9 mouse cellular contexts compared by ENCODE assay signal in the genomic region with DNA sequence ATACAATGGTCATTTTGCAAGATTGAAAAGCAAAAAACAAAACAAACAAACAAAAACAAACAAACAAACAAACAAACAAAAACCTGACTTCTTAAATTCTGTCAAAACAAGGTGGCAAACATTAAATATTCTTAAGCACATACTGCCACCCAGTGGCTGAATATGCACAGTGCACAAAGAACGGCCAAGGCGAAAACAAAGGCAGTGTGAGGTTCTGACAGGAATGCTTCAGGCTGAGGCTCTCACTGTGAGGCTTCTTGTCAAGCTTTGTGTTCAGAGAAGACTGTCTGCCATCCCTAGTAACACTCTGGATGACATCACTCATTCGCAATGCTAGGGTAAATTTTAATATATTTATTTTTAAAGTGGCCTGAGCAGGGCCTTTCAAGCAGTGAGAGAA. TPM values are rescaled to one million over a fixed set of nuclear protein-coding genes. Genes with fewer than 3 reads are reported as not detected.
DNase-seq lines count a peak whose midpoint lies in the region; ATAC-seq and TF ChIP-seq lines count a peak whose summit lies in the region.
"Had no signal": no experiment of that assay in that cellular context is flagged by ENCODE, and none has a peak within 500 bp of the region (broad histone marks: within the 10 kb centered on the region; RNA-seq: fewer than 3 reads in every experiment).

No protein-coding gene starts in this region.

- no peak overlapping the region for H3K9ac ChIP-seq in liver, embryonic 12.5 days
- H3K9ac ChIP-seq in hindbrain, embryonic 14.5 days = no peak overlapping the region
- H3K9ac ChIP-seq in midbrain, embryonic 11.5 days (ENCODE audit: low read length) = no peak overlapping the region
- H3K9ac ChIP-seq: embryonic facial prominence, embryonic 12.5 days had no signal

- no peaks in the 10 kb centered on the region for H3K36me3 ChIP-seq in liver, embryonic 12.5 days
- H3K36me3 ChIP-seq in hindbrain, embryonic 14.5 days (replicated peaks; ENCODE audit: control insufficient read depth, insufficient read depth) = no peaks in the 10 kb centered on the region
- H3K36me3 ChIP-seq in midbrain, embryonic 11.5 days (ENCODE audit: control insufficient read depth, insufficient read depth, low read length) = no peaks in the 10 kb centered on the region
- no peaks in the 10 kb centered on the region for H3K36me3 ChIP-seq in small intestine, adult 2 months (ENCODE audit: control insufficient read depth, insufficient read depth, low read length)
- H3K36me3 ChIP-seq: embryonic facial prominence, embryonic 12.5 days had no signal

- 4% methylated on average over 3 of the region's 3 CpGs for WGBS in liver, embryonic 12.5 days (ENCODE audit: insufficient replicate concordance)
- 4% methylated on average over 3 of the region's 3 CpGs for WGBS in hindbrain, embryonic 14.5 days
- WGBS in midbrain, embryonic 11.5 days = 3% methylated on average over 3 of the region's 3 CpGs
- 10% methylated on average over 3 of the region's 3 CpGs for WGBS in small intestine, adult 2 months

- H3K4me1 ChIP-seq in liver, embryonic 12.5 days = peaks cover 5% of the 10 kb centered on the region; the same call in 1 of the 2 replicates
- H3K4me1 ChIP-seq in hindbrain, embryonic 14.5 days (replicated peaks; ENCODE audit: control insufficient read depth, insufficient read depth, low read length) = no peaks in the 10 kb centered on the region
- no peaks in the 10 kb centered on the region for H3K4me1 ChIP-seq in midbrain, embryonic 11.5 days (ENCODE audit: control insufficient read depth, insufficient read depth, low read length)
- no peaks in the 10 kb centered on the region for H3K4me1 ChIP-seq in small intestine, adult 2 months (ENCODE audit: control insufficient read depth, insufficient read depth, insufficient read length, low read length)
- H3K4me1 ChIP-seq: embryonic facial prominence, embryonic 12.5 days had no signal

- no peak overlapping the region for H3K4me2 ChIP-seq in liver, embryonic 12.5 days
- H3K4me2 ChIP-seq in hindbrain, embryonic 14.5 days (replicated peaks) = no peak overlapping the region
- H3K4me2 ChIP-seq in midbrain, embryonic 11.5 days = no peak overlapping the region
- H3K4me2 ChIP-seq: embryonic facial prominence, embryonic 12.5 days had no signal

- ATAC-seq in liver, embryonic 12.5 days = no peak
- peak; percentile 77 for ATAC-seq in hindbrain, embryonic 14.5 days (ENCODE audit: low FRiP score)
- peak; percentile 57; the same call in 1 of the 2 replicates for ATAC-seq in midbrain, embryonic 11.5 days (ENCODE audit: low FRiP score)

- no peaks in the 10 kb centered on the region for H3K9me3 ChIP-seq in liver, embryonic 12.5 days (replicated peaks)
- no peaks in the 10 kb centered on the region for H3K9me3 ChIP-seq in hindbrain, embryonic 14.5 days (ENCODE audit: control insufficient read depth, low read length)
- no peaks in the 10 kb centered on the region for H3K9me3 ChIP-seq in midbrain, embryonic 11.5 days (ENCODE audit: control insufficient read depth, low read length)
- H3K9me3 ChIP-seq: embryonic facial prominence, embryonic 12.5 days had no signal

- no peak overlapping the region for H3K27ac ChIP-seq in liver, embryonic 12.5 days
- peak overlapping the region; percentile 47; the same call in 1 of the 2 replicates for H3K27ac ChIP-seq in hindbrain, embryonic 14.5 days
- no peak overlapping the region for H3K27ac ChIP-seq in midbrain, embryonic 11.5 days (ENCODE audit: low read depth, low read length)
- H3K27ac ChIP-seq in small intestine, adult 2 months (ENCODE audit: insufficient read depth, low read depth, low read length) = no peak overlapping the region
- H3K27ac ChIP-seq: embryonic facial prominence, embryonic 12.5 days had no signal

- no peaks in the 10 kb centered on the region for H3K27me3 ChIP-seq in liver, embryonic 12.5 days (replicated peaks)
- no peaks in the 10 kb centered on the region for H3K27me3 ChIP-seq in hindbrain, embryonic 14.5 days (ENCODE audit: control insufficient read depth, insufficient read depth, low read length)
- H3K27me3 ChIP-seq in midbrain, embryonic 11.5 days (ENCODE audit: control insufficient read depth, insufficient read depth, low read length) = no peaks in the 10 kb centered on the region
- H3K27me3 ChIP-seq in small intestine, adult 2 months (ENCODE audit: control insufficient read depth, insufficient read depth, low read length) = no peaks in the 10 kb centered on the region
- H3K27me3 ChIP-seq: embryonic facial prominence, embryonic 12.5 days had no signal

- TF ChIP-seq POLR2A in brain, embryonic 14.5 days (IDR thresholded peaks at IDR 0.05; ENCODE audit: borderline replicate concordance, extremely low read depth, insufficient read depth, insufficient read length, poor library complexity, severe bottlenecking) = no peak
- TF ChIP-seq POLR2A in small intestine, adult 2 months (IDR thresholded peaks at IDR 0.05; ENCODE audit: low read depth, low read length) = no peak

- peak; percentile 85 for TF ChIP-seq CTCF in brain, embryonic 14.5 days (IDR thresholded peaks at IDR 0.05; ENCODE audit: borderline replicate concordance, extremely low read depth, insufficient read depth, insufficient read length)
- peak; percentile 53; the same call in 1 of the 2 replicates for TF ChIP-seq CTCF in small intestine, adult 2 months (IDR thresholded peaks at IDR 0.05; ENCODE audit: extremely low read depth, insufficient read length, insufficient replicate concordance, low read depth, low read length)

- DNase-seq in liver = peak; percentile 67
- DNase-seq in brain, embryonic 14.5 days (ENCODE audit: low read depth) = peak; percentile 90
- DNase-seq in fibroblast of lung, adult 2 months (ENCODE audit: low read depth) = peak; percentile 23
- DNase-seq in hindbrain, embryonic 14.5 days (ENCODE audit: low spot score) = peak; percentile 95
- peak; percentile 56 to 63 for DNase-seq in layer of hippocampus, postnatal 36 days
- peak; percentile 98 for DNase-seq in midbrain, embryonic 11.5 days (ENCODE audit: low spot score, missing footprints)

- no peak overlapping the region for H3K4me3 ChIP-seq in liver, embryonic 12.5 days
- H3K4me3 ChIP-seq in hindbrain, embryonic 14.5 days (replicated peaks; ENCODE audit: low read length) = no peak overlapping the region
- H3K4me3 ChIP-seq in midbrain, embryonic 11.5 days (ENCODE audit: low read depth, low read length) = no peak overlapping the region
- H3K4me3 ChIP-seq in small intestine, adult 2 months (ENCODE audit: low read depth, low read length) = no peak overlapping the region
- H3K4me3 ChIP-seq: embryonic facial prominence, embryonic 12.5 days had no signal

RNA-seq across cellular contexts. Expression of a gene that starts 24.8 kb away (rescaled TPM):
- polyA plus RNA-seq in liver, embryonic 12.5 days (2016; fragmentation: Nextera tagmentation; extraction: Ambion mirVana) = 1.9 and 2.2 TPM in 2 replicates
- 0.33 and 0.52 TPM in 2 replicates for polyA plus RNA-seq in brain, embryonic 14.5 days (2012; rRNA removed)
- polyA plus RNA-seq in hindbrain, embryonic 14.5 days (2014; fragmentation: Nextera tagmentation; extraction: Ambion mirVana) = 0.72 and 0.86 TPM in 2 replicates
- 1 to 10 TPM; 1.2 to 1.7 TPM for total RNA-seq in layer of hippocampus, postnatal 36 days (2021)
- 1.1 and 2.4 TPM in 2 replicates for polyA plus RNA-seq in midbrain, embryonic 11.5 days (2014; fragmentation: Nextera tagmentation; extraction: Ambion mirVana)
- 0.22 and 0.47 TPM in 2 replicates for polyA plus RNA-seq in small intestine, adult 2 months (2012; rRNA removed)

RNA-seq across cellular contexts. Expression of a gene that starts 24.9 kb away (rescaled TPM):
- polyA plus RNA-seq in liver, embryonic 12.5 days (2016; fragmentation: Nextera tagmentation; extraction: Ambion mirVana) = 7.1 and 7.2 TPM in 2 replicates
- polyA plus RNA-seq in brain, embryonic 14.5 days (2012; rRNA removed) = 3.0 and 3.5 TPM in 2 replicates
- 2.3 and 3.1 TPM in 2 replicates for polyA plus RNA-seq in hindbrain, embryonic 14.5 days (2014; fragmentation: Nextera tagmentation; extraction: Ambion mirVana)
- 1 to 10 TPM; 3.9 to 4.2 TPM for total RNA-seq in layer of hippocampus, postnatal 36 days (2021)
- 2.9 and 3.3 TPM in 2 replicates for polyA plus RNA-seq in midbrain, embryonic 11.5 days (2014; fragmentation: Nextera tagmentation; extraction: Ambion mirVana)
- 1.9 and 4.1 TPM in 2 replicates for polyA plus RNA-seq in small intestine, adult 2 months (2012; rRNA removed)

Comparison
In these comparisons a context has a peak if more than half of its experiments do, and no peak if none do; other contexts are left out.
1. DNase-seq: peak in every context shown above with its lines; median percentile 98 in midbrain, embryonic 11.5 days; 95 in hindbrain, embryonic 14.5 days; 90 in brain, embryonic 14.5 days; 67 in liver; 60 in layer of hippocampus, postnatal 36 days; 23 in fibroblast of lung, adult 2 months.